Mouse (Mus musculus) brain, embryonic 14.5 days (tissue): Measurements from ENCODE around the gene Megf11. TPM values are rescaled to one million over a fixed set of nuclear protein-coding genes. Genes with fewer than 3 reads are reported as not detected.

ENCODE experiments used
- DNase-seq: peaks from one replicate; pipeline ENCODE4 v3.0.0-alpha.2; 2011; ENCODE audit warnings: low read depth
- CTCF ChIP-seq: fragments of 200-500 bp; IDR thresholded peaks from 2 replicates; pipeline ENCODE4 v1.5.1; 2012; ENCODE audit warnings: inconsistent platforms, mild to moderate bottlenecking, moderate library complexity, borderline replicate concordance; ENCODE audit not compliant: insufficient read depth, insufficient read length; ENCODE audit errors: extremely low read depth
- POLR2A ChIP-seq: fragments of 200-500 bp; IDR thresholded peaks from 2 replicates; pipeline ENCODE4 v1.6.1; 2012; ENCODE audit warnings: mild to moderate bottlenecking, inconsistent platforms, borderline replicate concordance; ENCODE audit not compliant: poor library complexity, insufficient read depth, insufficient read length, severe bottlenecking; ENCODE audit errors: extremely low read depth
- polyA plus RNA-seq: library from polyadenylated mRNA; depleted of rRNA; stranded (reverse); fragments of >200 nt; gene quantifications from 2 replicates; pipeline ENCODE4 v1.2.3, GENCODE M21; 2012; rRNA removed

Gene Megf11
- polyA plus RNA-seq, 1 experiment = 16.5 TPM

GRCm38 (mm10) chr9:64739001-64739400, 353.6 kb downstream of the Megf11 start:
- TF ChIP-seq POLR2A (no peak), CTCF (no peak)
- DNase-seq = no peak

- DNase-seq = no peak
- TF ChIP-seq CTCF (no peak), POLR2A (no peak)
These were observed 357.0 kb downstream of the Megf11 start for GRCm38 (mm10) chr9:64742453-64742852.

GRCm38 (mm10) chr9:64747735-64748134, 362.3 kb downstream of the Megf11 start:
- no peak for TF ChIP-seq CTCF
- no peak for TF ChIP-seq POLR2A
- DNase-seq = no peak

- TF ChIP-seq POLR2A (no peak), CTCF (no peak)
- no peak for DNase-seq
These were observed 363.9 kb downstream of the Megf11 start for GRCm38 (mm10) chr9:64749314-64749713.

GRCm38 (mm10) chr9:64752575-64752974, 367.1 kb downstream of the Megf11 start:
- TF ChIP-seq POLR2A (no peak), CTCF (no peak)
- DNase-seq = no peak

- TF ChIP-seq CTCF (no peak), POLR2A (no peak)
- DNase-seq = peak; percentile 56
These were observed 372.6 kb downstream of the Megf11 start for GRCm38 (mm10) chr9:64758052-64758451.

Other genes starting within 250 kb of the Megf11 start
- gene Zwilch, start 212.5 kb upstream of the Megf11 start, polyA plus RNA-seq = 12.8 and 20.1 TPM in 2 replicates
- 714 and 763 TPM in 2 replicates for gene Rpl4, start 212.3 kb upstream of the Megf11 start, polyA plus RNA-seq
- gene Snapc5, start 206.4 kb upstream of the Megf11 start, polyA plus RNA-seq = 14.5 and 16.9 TPM in 2 replicates
- gene Uchl4, start 150.4 kb upstream of the Megf11 start, polyA plus RNA-seq = 0.20 and 0.79 TPM in 2 replicates
- 29.7 and 33.7 TPM in 2 replicates for gene Map2k1, start 132.0 kb upstream of the Megf11 start, polyA plus RNA-seq
- 56.8 and 67.4 TPM in 2 replicates for gene Tipin, start 104.0 kb upstream of the Megf11 start, polyA plus RNA-seq
- gene Dis3l, start 44.3 kb upstream of the Megf11 start, polyA plus RNA-seq = 17.9 and 20.4 TPM in 2 replicates